Mouse (Mus musculus): ENCODE measurements around the gene Slc2a5. TPM values are rescaled to one million over a fixed set of nuclear protein-coding genes. Genes with fewer than 3 reads are reported as not detected.

Slc2a5 gene
- polyA plus RNA-seq (2012; rRNA removed; ENCODE audit: low replicate concordance) = 42.0 and 53.1 TPM in 2 replicates

DNA sequence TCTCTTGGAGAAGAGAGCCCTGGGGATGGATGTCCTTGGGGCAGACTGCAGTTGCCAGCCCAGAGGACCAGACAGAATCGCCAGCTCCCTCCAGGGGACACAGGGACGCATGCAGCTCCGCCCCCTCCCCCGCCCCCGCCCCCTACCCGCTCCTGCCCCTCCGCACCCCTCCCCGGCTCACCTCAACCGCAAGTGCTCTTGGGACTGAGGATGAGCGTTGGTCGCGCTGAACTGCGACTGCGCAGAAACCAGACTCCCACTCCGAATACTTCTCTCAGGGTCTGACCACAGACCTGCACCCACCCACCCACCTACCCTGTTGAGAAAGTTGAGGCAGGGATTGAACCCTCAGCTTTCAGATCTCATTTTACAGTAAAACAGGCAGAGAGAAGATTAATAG lies at the start of gene Slc2a5:
Gene Slc2a5 (plus strand): TSS at position 229 of the 400 bp plus-strand sequence.

DNA sequence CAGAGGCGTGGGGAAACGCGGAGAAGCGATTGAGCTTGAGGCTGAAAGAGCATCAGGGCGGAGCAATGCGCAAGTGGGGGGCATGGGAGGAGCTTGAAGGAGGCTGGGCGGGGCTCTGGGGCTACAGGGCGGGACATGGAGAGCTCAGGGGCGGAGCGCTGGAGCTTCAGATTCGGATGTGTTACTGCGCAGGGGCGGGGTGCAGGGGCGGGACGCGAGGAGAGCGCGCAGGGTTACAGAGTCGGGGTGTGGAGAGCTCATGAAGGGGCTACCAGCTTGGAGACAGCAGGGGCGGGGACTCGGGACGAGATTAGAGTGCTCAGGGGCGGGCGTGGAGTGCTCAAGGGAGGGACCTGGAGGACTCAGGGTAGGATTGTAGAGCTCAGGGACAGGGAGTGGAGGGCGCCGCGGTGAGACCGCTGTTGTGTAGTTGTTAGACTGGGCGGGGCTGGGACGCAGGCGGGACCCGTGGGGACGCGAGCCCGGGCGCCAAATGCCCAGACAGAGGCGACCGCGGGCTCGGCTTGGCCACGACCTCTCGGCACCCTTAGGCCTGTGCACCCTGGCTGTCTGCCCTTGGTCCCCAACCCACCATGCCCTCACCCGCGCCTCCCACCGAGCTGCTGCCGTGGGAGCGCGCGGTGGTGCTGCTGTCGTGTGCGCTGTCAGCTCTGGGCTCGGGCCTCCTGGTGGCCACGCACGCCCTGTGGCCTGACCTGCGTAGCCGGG lies 31.8 kb upstream of the Slc2a5 start, which contains the start of gene Gpr157:
Gene Gpr157 (plus strand): TSS at position 205 of the 729 bp plus-strand sequence.

Other genes with a start within 250 kb of the Slc2a5 start
- 36.2 and 41.0 TPM in 2 replicates for gene Spsb1, start 164.2 kb upstream of the Slc2a5 start, polyA plus RNA-seq (2012; rRNA removed; ENCODE audit: low replicate concordance)
- gene H6pd, start 110.3 kb upstream of the Slc2a5 start, polyA plus RNA-seq (2012; rRNA removed; ENCODE audit: low replicate concordance) = 114 and 126 TPM in 2 replicates
- gene Gpr157, start 31.9 kb upstream of the Slc2a5 start, polyA plus RNA-seq (2012; rRNA removed; ENCODE audit: low replicate concordance) = 6.8 and 7.4 TPM in 2 replicates
- gene Slc2a7, start 29.7 kb downstream of the Slc2a5 start, polyA plus RNA-seq (2012; rRNA removed; ENCODE audit: low replicate concordance) = not detected in 2 replicates
- 0.26 TPM in 1 of 2 replicates, not detected in the other for gene Car6, start 82.0 kb downstream of the Slc2a5 start, polyA plus RNA-seq (2012; rRNA removed; ENCODE audit: low replicate concordance)
- 482 and 589 TPM in 2 replicates for gene Eno1, start 117.4 kb downstream of the Slc2a5 start, polyA plus RNA-seq (2012; rRNA removed; ENCODE audit: low replicate concordance)
- gene Rere, start 162.4 kb downstream of the Slc2a5 start, polyA plus RNA-seq (2012; rRNA removed; ENCODE audit: low replicate concordance) = 26.4 and 63.0 TPM in 2 replicates